Mouse (Mus musculus): ENCODE results near the gene Etl4.

- TF ChIP-seq CTCF (IDR thresholded peaks at IDR 0.05; ENCODE audit: low read depth), result no peak
- TF ChIP-seq EP300 (IDR thresholded peaks at IDR 0.05; ENCODE audit: low read depth), result no peak
Measured at GRCm38 (mm10) chr2:20662696-20663095, 753.1 kb downstream of the Etl4 start.

Data from liver, embryonic 14.5 days (tissue).